Mouse (Mus musculus): ENCODE measurements around the gene Lrriq4. TPM values are rescaled to one million over a fixed set of nuclear protein-coding genes. Genes with fewer than 3 reads are reported as not detected.

Gene Lrriq4
- polyA plus RNA-seq, 1 experiment: 0.05 TPM

DNA sequence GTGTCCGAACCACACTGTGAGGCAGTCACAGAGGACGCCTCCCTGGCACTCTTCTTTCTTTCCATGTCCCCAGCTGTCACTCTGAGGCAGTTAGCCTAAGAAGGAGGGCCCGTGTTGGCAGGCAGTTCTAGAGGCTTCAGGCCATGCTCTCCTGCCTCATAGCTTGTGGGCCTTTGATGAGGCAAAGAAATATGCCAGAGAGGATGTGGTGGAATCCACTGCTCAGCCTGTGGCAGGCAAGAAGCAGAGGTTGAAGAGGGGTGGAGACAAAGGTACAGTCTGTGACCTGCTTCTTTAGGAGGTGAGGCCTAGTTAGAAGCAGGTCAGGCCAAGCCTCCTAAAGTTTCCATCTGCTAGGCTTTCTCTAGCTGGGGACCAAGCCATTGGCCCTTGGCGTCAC is 33.4 kb upstream of the Lrriq4 start:
- no peak for DNase-seq (ENCODE audit: low read depth)
- TF ChIP-seq POLR2A (IDR thresholded peaks at IDR 0.05; ENCODE audit: borderline replicate concordance, extremely low read depth, insufficient read depth, insufficient read length, poor library complexity, severe bottlenecking): no peak
- TF ChIP-seq CTCF (IDR thresholded peaks at IDR 0.05; ENCODE audit: borderline replicate concordance, extremely low read depth, insufficient read depth, insufficient read length): no peak

DNA sequence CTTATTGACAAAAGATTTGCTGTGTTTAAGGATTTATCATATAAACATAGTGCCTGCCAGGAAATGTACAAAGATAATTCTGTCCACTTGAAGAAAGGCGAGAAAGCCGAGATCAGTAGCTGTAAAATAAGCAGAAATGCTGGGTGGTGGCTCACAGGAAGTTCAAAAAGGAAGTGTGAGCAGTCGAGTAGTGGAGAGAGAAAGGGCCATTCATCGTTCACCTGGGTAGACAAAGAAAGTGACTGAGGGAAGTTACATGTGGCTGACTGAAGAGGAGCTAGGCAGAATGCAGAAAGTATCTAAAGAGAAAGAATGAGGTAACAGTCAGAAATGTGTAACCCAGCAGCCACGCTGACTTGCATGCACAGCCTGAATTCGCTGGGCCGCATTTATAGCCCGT is 24.2 kb upstream of the Lrriq4 start:
- no peak for DNase-seq (ENCODE audit: low read depth)
- no peak for TF ChIP-seq POLR2A (IDR thresholded peaks at IDR 0.05; ENCODE audit: borderline replicate concordance, extremely low read depth, insufficient read depth, insufficient read length, poor library complexity, severe bottlenecking)
- TF ChIP-seq CTCF (IDR thresholded peaks at IDR 0.05; ENCODE audit: borderline replicate concordance, extremely low read depth, insufficient read depth, insufficient read length): no peak

- DNase-seq (ENCODE audit: low read depth): peak; percentile 5
- peak; percentile 18; the same call in 1 of the 2 replicates for TF ChIP-seq CTCF (IDR thresholded peaks at IDR 0.05; ENCODE audit: borderline replicate concordance, extremely low read depth, insufficient read depth, insufficient read length)
- TF ChIP-seq POLR2A (IDR thresholded peaks at IDR 0.05; ENCODE audit: borderline replicate concordance, extremely low read depth, insufficient read depth, insufficient read length, poor library complexity, severe bottlenecking): no peak
Measured at GRCm38 (mm10) chr3:30633681-30634080, 10.6 kb upstream of the Lrriq4 start.

- TF ChIP-seq POLR2A (IDR thresholded peaks at IDR 0.05; ENCODE audit: borderline replicate concordance, extremely low read depth, insufficient read depth, insufficient read length, poor library complexity, severe bottlenecking): no peak
- DNase-seq (ENCODE audit: low read depth): no peak
Measured at GRCm38 (mm10) chr3:30635629-30636028, 8.7 kb upstream of the Lrriq4 start.

DNA sequence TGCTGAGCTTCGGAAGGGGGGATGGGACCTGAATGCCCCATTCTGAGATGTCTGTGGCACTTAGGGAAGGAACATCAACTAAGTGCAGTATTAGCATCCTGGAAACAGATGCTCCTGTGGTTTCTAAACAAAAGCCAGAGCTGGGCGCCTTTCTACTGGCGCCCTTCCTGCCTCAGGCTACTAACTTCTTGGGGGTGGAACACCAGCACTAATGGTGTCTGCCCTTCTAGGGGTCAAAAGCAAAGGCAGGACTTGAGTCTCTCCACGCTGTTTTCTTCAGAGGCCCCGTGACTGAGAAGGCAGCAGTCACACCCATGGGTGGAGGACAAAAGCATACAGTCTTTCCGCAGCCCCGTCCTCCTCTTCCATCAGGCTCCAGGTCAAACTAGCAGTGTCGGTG is 2.5 kb downstream of the Lrriq4 start:
- DNase-seq (ENCODE audit: low read depth): no peak
- TF ChIP-seq CTCF (IDR thresholded peaks at IDR 0.05; ENCODE audit: borderline replicate concordance, extremely low read depth, insufficient read depth, insufficient read length) (no peak), POLR2A (IDR thresholded peaks at IDR 0.05; ENCODE audit: borderline replicate concordance, extremely low read depth, insufficient read depth, insufficient read length, poor library complexity, severe bottlenecking) (no peak)

- TF ChIP-seq CTCF (IDR thresholded peaks at IDR 0.05; ENCODE audit: borderline replicate concordance, extremely low read depth, insufficient read depth, insufficient read length) (no peak), POLR2A (IDR thresholded peaks at IDR 0.05; ENCODE audit: borderline replicate concordance, extremely low read depth, insufficient read depth, insufficient read length, poor library complexity, severe bottlenecking) (no peak)
Measured at GRCm38 (mm10) chr3:30647440-30648090, 3.3 kb downstream of the Lrriq4 start, which contains the start of gene Lrrc34. TSS of gene Lrrc34 (minus strand) at chr3:30647869.

GRCm38 (mm10) chr3:30648466-30648865 is 4.2 kb downstream of the Lrriq4 start:
- TF ChIP-seq CTCF (IDR thresholded peaks at IDR 0.05; ENCODE audit: borderline replicate concordance, extremely low read depth, insufficient read depth, insufficient read length) (no peak), POLR2A (IDR thresholded peaks at IDR 0.05; ENCODE audit: borderline replicate concordance, extremely low read depth, insufficient read depth, insufficient read length, poor library complexity, severe bottlenecking) (no peak)
- DNase-seq (ENCODE audit: low read depth): no peak

More at GRCm38 (mm10) chr3:30647440-30648090, 3.3 kb downstream of the Lrriq4 start, which contains the start of gene Lrrc34:
- DNase-seq (ENCODE audit: low read depth): peak; percentile 77

- DNase-seq (ENCODE audit: low read depth): peak; percentile 55
- no peak for TF ChIP-seq POLR2A (IDR thresholded peaks at IDR 0.05; ENCODE audit: borderline replicate concordance, extremely low read depth, insufficient read depth, insufficient read length, poor library complexity, severe bottlenecking)
- peak; percentile 31; the same call in 1 of the 2 replicates for TF ChIP-seq CTCF (IDR thresholded peaks at IDR 0.05; ENCODE audit: borderline replicate concordance, extremely low read depth, insufficient read depth, insufficient read length)
Measured at GRCm38 (mm10) chr3:30650062-30650841, 5.9 kb downstream of the Lrriq4 start.

GRCm38 (mm10) chr3:30655937-30656336 is 11.6 kb downstream of the Lrriq4 start:
- TF ChIP-seq CTCF (IDR thresholded peaks at IDR 0.05; ENCODE audit: borderline replicate concordance, extremely low read depth, insufficient read depth, insufficient read length): no peak
- TF ChIP-seq POLR2A (IDR thresholded peaks at IDR 0.05; ENCODE audit: borderline replicate concordance, extremely low read depth, insufficient read depth, insufficient read length, poor library complexity, severe bottlenecking): no peak
- DNase-seq (ENCODE audit: low read depth): no peak

GRCm38 (mm10) chr3:30658486-30658885 is 14.2 kb downstream of the Lrriq4 start:
- TF ChIP-seq CTCF (IDR thresholded peaks at IDR 0.05; ENCODE audit: borderline replicate concordance, extremely low read depth, insufficient read depth, insufficient read length) (no peak), POLR2A (IDR thresholded peaks at IDR 0.05; ENCODE audit: borderline replicate concordance, extremely low read depth, insufficient read depth, insufficient read length, poor library complexity, severe bottlenecking) (no peak)
- no peak for DNase-seq (ENCODE audit: low read depth)

DNA sequence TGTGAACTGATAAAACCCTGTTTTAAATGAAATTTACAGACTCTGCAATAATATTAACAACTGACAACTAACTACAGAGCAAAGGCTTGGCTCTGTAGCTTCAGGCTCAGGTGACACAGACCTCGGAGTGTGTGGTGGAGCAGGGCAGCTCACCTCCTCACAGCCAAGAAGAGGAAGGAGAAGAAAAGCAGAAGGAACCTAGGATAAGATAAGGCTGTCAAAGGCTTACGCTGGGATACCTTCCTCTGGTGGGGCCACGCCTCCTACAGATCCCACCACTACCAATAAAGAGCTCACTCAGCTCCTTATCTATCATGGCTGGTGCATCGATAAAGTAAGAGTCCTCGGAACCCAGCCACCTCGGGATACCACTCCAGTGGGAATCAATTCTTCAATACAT is 38.9 kb downstream of the Lrriq4 start:
- TF ChIP-seq POLR2A (IDR thresholded peaks at IDR 0.05; ENCODE audit: borderline replicate concordance, extremely low read depth, insufficient read depth, insufficient read length, poor library complexity, severe bottlenecking) (no peak), CTCF (IDR thresholded peaks at IDR 0.05; ENCODE audit: borderline replicate concordance, extremely low read depth, insufficient read depth, insufficient read length) (no peak)
- DNase-seq (ENCODE audit: low read depth): no peak

Data from brain, embryonic 14.5 days (tissue).